Mouse (Mus musculus) embryonic facial prominence, embryonic 11.5 days (tissue): ENCODE measurements around the gene Fpgs. TPM values are rescaled to one million over a fixed set of nuclear protein-coding genes. Genes with fewer than 3 reads are reported as not detected.

Experiments used
- ATAC-seq: fragments of 200-750 bp; cut with Nextera tagmentation; replicated peaks from 2 replicates; pipeline ENCODE4 v1.8.0; 2017; ENCODE audit warnings: low read depth; ENCODE audit not compliant: insufficient number of reproducible peaks, low FRiP score, low TSS enrichment
- DNase-seq: peaks from one replicate; pipeline ENCODE4 v3.0.0-alpha.2; 2015; ENCODE audit warnings: low spot score
- H3K27ac ChIP-seq: fragments of 300-500 bp; sonication (generic); replicated peaks from 2 replicates; pipeline ENCODE4 v1.5.1; 2014; ENCODE audit warnings: mild to moderate bottlenecking, low read depth, low read length, control low read depth
- H3K27me3 ChIP-seq: fragments of 300-500 bp; sonication (generic); 2 replicates; pipeline ENCODE4 v1.6.1; 2014; ENCODE audit warnings: mild to moderate bottlenecking, low read length, moderate library complexity, mixed read lengths; ENCODE audit not compliant: control insufficient read depth, insufficient read depth
- H3K36me3 ChIP-seq: fragments of 300-500 bp; sonication (generic); replicated peaks from 2 replicates; pipeline ENCODE4 v1.6.1; 2014; ENCODE audit warnings: low read depth, mild to moderate bottlenecking, low read length, moderate library complexity, mixed read lengths; ENCODE audit not compliant: control insufficient read depth, insufficient read depth
- H3K4me1 ChIP-seq: fragments of 300-500 bp; sonication (generic); 2 replicates; pipeline ENCODE4 v1.6.1; 2014; ENCODE audit warnings: low read length, mixed read lengths; ENCODE audit not compliant: control insufficient read depth, insufficient read depth
- H3K4me2 ChIP-seq: fragments of 300-500 bp; sonication (generic); 2 replicates; pipeline ENCODE4 v1.6.1; 2014; ENCODE audit warnings: low read depth, mild to moderate bottlenecking, control low read depth, low read length, moderate library complexity
- H3K4me3 ChIP-seq: fragments of 300-500 bp; sonication (generic); 2 replicates; pipeline ENCODE4 v1.5.1; 2014; ENCODE audit warnings: low read depth, low read length, control low read depth
- H3K9ac ChIP-seq: fragments of 300-500 bp; sonication (generic); replicated peaks from 2 replicates; pipeline ENCODE4 v1.6.1; 2014; ENCODE audit warnings: mild to moderate bottlenecking, control low read depth, low read length
- H3K9me3 ChIP-seq: fragments of 300-500 bp; sonication (generic); replicated peaks from 2 replicates; pipeline ENCODE4 v1.6.1; 2016; ENCODE audit warnings: mild to moderate bottlenecking, low read length, inconsistent platforms, mixed read lengths; ENCODE audit not compliant: control insufficient read depth
- WGBS: fragments of 180-500 bp; shearing (Covaris S2); extraction: QIAGEN DNeasy Blood & Tissue Kit; methylation state at CpG from one replicate; pipeline ENCODE4 v1.1.7; 2014; 5-methylcytosine and 5-hydroxymethylcytosine counted together
- polyA plus RNA-seq: library from polyadenylated mRNA; unstranded; fragments of >200 nt; fragmentation: Nextera tagmentation; extraction: Ambion mirVana; gene quantifications from 2 replicates; pipeline ENCODE4 v1.2.1, GENCODE M21; 2014

Fpgs gene
- polyA plus RNA-seq, 1 experiment from 2014 or later = 15.6 TPM

DNA sequence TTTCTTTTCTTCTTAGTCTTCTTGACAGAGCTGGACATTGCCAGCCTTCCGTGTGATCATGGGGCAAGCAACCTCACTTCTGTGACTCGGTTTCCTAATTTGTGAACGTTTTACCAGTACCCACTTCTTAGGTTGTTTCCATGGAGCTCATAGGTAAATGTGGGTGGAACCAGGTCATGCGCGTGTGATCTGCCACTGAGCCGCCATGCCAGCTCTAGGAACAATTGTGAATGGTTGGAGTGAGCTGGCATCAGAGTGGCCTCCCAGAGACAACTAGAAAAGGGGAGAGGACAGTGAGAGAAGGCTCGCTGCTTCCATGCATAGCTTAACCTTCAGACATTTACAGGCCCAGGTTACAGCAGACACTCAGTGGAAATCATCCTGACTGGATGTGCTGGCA, 35.8 kb downstream of the Fpgs start:
- Histone ChIP-seq H3K27me3 (no peaks in the 10 kb centered on the region), H3K4me1 (no peaks in the 10 kb centered on the region), H3K36me3 (no peaks in the 10 kb centered on the region), H3K4me3 (no peak overlapping the region), H3K27ac (no peak overlapping the region), H3K4me2 (no peak overlapping the region), H3K9ac (no peak overlapping the region), H3K9me3 (no peaks in the 10 kb centered on the region)
- DNase-seq (no peak), ATAC-seq (no peak)
- 89% methylated on average over 7 of the region's 7 CpGs for WGBS

DNA sequence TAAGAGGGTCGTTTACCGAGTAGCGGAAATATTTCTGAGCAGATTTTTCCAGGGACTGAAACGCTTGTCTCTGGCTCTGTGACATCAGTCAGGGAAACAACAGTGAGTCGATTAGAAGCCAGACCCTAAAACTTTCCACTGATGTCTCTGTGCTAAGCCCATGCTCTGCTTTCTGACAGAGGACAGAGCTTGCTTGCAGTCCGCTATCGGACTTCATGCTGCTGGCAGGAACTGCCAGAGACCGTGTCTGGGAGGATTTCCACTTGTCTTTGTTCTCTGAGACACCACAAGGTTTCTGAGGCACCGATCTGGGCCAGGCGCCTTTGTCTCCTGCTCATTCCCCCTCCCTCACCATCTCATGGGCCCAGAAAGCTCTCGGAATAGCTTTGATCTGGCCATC, 36.2 kb downstream of the Fpgs start:
- no peaks in the 10 kb centered on the region for H3K36me3 ChIP-seq
- no peaks in the 10 kb centered on the region for H3K9me3 ChIP-seq
- H3K9ac ChIP-seq = no peak overlapping the region
- DNase-seq (no peak), ATAC-seq (no peak)
- H3K27ac ChIP-seq = no peak overlapping the region
- no peaks in the 10 kb centered on the region for H3K4me1 ChIP-seq
- no peaks in the 10 kb centered on the region for H3K27me3 ChIP-seq
- H3K4me3 ChIP-seq = no peak overlapping the region
- WGBS = 61% methylated on average over 11 of the region's 11 CpGs
- no peak overlapping the region for H3K4me2 ChIP-seq

DNA sequence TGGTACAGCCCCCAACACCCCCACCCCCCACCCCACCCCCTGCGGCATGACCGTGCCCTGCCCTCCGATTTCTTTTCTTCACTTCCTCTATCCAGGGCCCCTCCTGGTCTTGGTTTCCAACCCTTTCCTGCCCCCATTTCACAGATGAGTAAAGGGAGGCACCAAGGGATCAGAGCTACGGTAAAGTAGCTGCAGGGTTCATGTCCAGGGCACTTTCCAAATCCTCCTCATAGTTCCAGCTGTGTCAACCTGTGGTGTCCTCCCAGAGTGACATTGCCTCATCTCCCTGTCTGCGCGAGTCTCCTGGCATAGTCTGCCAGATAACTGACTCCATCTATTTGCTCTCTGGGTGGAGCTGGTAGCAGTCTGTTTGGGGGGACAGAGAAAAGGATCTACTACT, 38.1 kb downstream of the Fpgs start:
- Histone ChIP-seq H3K4me1 (no peaks in the 10 kb centered on the region), H3K36me3 (no peaks in the 10 kb centered on the region), H3K27me3 (no peaks in the 10 kb centered on the region), H3K4me2 (no peak overlapping the region), H3K9ac (no peak overlapping the region), H3K9me3 (no peaks in the 10 kb centered on the region), H3K27ac (no peak overlapping the region), H3K4me3 (no peak overlapping the region)
- DNase-seq = no peak
- ATAC-seq = no peak
- 84% methylated on average over 6 of the region's 6 CpGs for WGBS

DNA sequence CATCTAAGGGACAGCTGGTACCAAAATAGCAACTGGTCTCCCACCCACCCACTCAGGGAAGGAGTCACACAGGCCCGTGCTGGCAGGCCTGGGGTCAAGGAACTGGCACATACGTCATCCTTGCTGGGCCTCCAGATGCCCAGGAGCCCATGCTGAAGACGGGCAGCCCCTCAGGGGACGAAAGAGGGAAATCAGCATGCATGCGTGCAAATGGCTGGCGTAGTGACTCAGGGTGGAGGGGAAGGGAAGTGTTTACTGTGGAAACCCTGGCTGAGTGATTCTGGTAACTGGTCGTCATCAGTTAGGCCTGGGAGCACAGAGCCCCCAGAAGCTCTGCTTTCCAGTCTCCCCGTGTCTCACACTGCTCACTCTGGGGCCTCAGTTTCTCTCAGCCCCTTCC, 38.6 kb downstream of the Fpgs start:
- Histone ChIP-seq H3K9me3 (no peaks in the 10 kb centered on the region), H3K36me3 (no peaks in the 10 kb centered on the region), H3K9ac (no peak overlapping the region), H3K27me3 (no peaks in the 10 kb centered on the region), H3K4me3 (no peak overlapping the region), H3K4me2 (no peak overlapping the region), H3K4me1 (no peaks in the 10 kb centered on the region), H3K27ac (no peak overlapping the region)
- 73% methylated on average over 8 of the region's 8 CpGs for WGBS
- ATAC-seq = no peak
- no peak for DNase-seq

DNA sequence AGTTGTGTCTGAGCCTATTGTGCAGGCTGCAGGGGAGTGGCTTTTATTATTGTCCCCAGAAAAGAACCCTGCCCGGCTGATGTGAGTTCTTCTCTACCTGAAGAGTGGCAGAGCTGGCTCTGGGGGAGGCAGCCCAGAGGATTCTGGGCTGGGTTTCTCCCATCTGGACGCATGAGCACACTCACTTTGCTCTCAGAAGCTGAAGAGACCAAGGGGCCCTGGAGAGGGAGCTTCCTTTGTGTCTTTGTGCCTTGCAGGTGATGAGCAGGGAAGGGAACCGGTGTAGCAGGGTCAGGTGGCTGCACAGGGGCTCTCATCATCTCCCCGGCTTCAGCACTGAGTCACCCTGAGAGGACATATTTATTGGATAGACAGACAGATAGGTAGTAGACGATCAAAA, 41.7 kb downstream of the Fpgs start:
- Histone ChIP-seq H3K4me2 (no peak overlapping the region), H3K9me3 (no peaks in the 10 kb centered on the region), H3K4me3 (no peak overlapping the region), H3K36me3 (no peaks in the 10 kb centered on the region), H3K27ac (0 out of 2 replicates have a peak overlapping the region, but pooled peaks have one; percentile 20), H3K27me3 (no peaks in the 10 kb centered on the region), H3K4me1 (no peaks in the 10 kb centered on the region), H3K9ac (no peak overlapping the region)
- DNase-seq = no peak
- no peak for ATAC-seq
- WGBS = 63% methylated on average over 5 of the region's 5 CpGs

DNA sequence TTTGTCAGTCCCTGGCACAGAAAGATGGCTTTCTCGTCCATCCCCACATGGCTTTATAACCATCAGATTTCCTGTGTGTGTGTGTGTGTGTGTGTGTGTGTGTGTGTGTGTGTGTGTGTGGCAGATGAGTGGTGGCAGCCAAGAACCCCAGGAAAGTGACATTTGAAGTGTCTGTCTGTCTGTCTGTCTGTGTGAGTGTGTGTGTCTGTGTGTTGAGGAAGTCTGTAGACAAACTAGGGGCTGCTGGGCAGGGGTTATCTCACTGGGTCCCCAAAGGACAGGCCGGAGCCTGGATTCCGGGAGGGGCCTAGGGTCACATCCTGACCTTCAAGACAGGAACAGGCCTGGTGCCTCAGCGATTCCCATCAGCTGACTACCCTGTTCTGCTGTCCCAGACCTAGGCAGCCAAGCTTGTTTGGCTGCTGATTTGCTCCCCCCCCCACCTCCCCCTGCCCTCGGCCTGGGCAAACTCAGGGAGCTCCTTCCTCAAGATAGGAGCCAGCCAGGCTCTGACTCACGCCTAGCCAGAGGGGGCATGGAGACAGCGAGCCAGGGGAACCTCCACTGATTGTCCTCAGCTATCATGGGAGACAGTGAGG, 42.3 kb downstream of the Fpgs start:
- WGBS = 37% methylated on average over 7 of the region's 7 CpGs
- H3K27ac ChIP-seq = 0 out of 2 replicates have a peak overlapping the region, but pooled peaks have one; percentile 20
- H3K4me1 ChIP-seq = no peaks in the 10 kb centered on the region
- H3K36me3 ChIP-seq = no peaks in the 10 kb centered on the region
- no peak overlapping the region for H3K4me2 ChIP-seq
- no peak overlapping the region for H3K9ac ChIP-seq
- DNase-seq (no peak), ATAC-seq (no peak)
- no peaks in the 10 kb centered on the region for H3K9me3 ChIP-seq
- no peaks in the 10 kb centered on the region for H3K27me3 ChIP-seq
- H3K4me3 ChIP-seq = no peak overlapping the region

DNA sequence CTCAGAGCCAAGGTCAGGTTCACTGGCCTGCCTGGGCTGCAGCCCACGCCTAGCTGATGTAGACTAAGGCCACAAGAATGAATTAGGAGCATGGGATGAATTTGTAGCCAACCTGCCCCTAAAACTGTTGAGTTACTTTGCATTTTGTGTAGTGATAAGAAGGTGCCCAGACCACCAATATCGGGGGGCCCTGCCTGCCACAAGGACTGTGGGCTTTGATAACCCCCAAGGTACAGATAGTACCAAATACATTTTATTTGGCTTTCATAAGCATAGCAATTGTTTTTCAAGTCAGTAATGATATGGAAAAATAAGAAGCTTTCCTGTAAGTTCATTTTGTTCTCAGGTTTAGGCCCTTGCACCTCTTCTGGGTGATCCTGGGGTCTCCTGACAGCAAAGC, 45.1 kb downstream of the Fpgs start:
- Histone ChIP-seq H3K9ac (no peak overlapping the region), H3K36me3 (no peaks in the 10 kb centered on the region), H3K9me3 (no peaks in the 10 kb centered on the region), H3K27me3 (no peaks in the 10 kb centered on the region), H3K4me3 (no peak overlapping the region), H3K27ac (no peak overlapping the region), H3K4me2 (no peak overlapping the region), H3K4me1 (peaks cover 3% of the 10 kb centered on the region)
- ATAC-seq (no peak), DNase-seq (no peak)
- 84% methylated on average over 2 of the region's 2 CpGs for WGBS

DNA sequence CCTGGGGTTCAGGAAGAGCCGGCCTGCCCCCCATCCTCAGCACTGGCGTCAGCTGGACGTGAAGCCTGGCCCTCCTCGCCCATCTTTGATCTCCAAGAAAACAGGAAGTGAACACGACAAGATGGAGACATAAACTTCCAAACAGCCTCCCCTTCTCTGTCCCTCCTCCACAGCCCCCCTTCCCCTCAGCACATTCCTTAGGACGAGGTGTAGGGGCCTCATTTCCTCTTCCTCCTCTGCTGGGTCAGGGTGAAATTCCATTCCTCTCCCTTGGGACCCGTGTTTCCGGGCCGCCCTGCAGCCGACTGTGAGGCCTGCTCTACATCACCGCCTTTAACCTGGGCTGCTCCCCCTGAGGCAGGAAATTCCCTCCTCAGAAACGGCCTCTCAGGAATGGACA, 48.1 kb downstream of the Fpgs start:
- H3K27me3 ChIP-seq = no peaks in the 10 kb centered on the region
- H3K4me3 ChIP-seq = no peak overlapping the region
- peaks cover 3% of the 10 kb centered on the region for H3K4me1 ChIP-seq
- H3K4me2 ChIP-seq = no peak overlapping the region
- no peak overlapping the region for H3K9ac ChIP-seq
- H3K9me3 ChIP-seq = no peaks in the 10 kb centered on the region
- WGBS = 22% methylated on average over 12 of the region's 12 CpGs
- H3K36me3 ChIP-seq = no peaks in the 10 kb centered on the region
- peak overlapping the region; percentile 66 for H3K27ac ChIP-seq
- DNase-seq (peak; percentile 78), ATAC-seq (peak; percentile 67)
